Mouse (Mus musculus) cerebellum, adult 18-20 months (tissue): ENCODE results near the gene Olfr183.
"Not testable (repeated sequence)": the region's sequence is repeated elsewhere in the genome, so short reads cannot be mapped to it uniquely, and the experiment has no call there.

Experiments
- DNase-seq, 2 experiments: peaks; one replicate each; pipeline ENCODE4 v3.0.0; 2021

Olfr183 gene

GRCm38 (mm10) chr16:58995057-58995456 lies at the start of gene Olfr183:
Olfr183 (plus strand) TSS chr16:58995357.
- no peak for DNase-seq

GRCm38 (mm10) chr16:59007146-59007545 lies 12.0 kb downstream of the Olfr183 start:
- DNase-seq, result no peak

- DNase-seq, result no peak
Observed at GRCm38 (mm10) chr16:59013357-59014018, 18.3 kb downstream of the Olfr183 start.

GRCm38 (mm10) chr16:59030191-59030590 lies 35.0 kb downstream of the Olfr183 start, which contains the start of gene Olfr186:
Olfr186 (minus strand) TSS chr16:59030291.
- DNase-seq, result no peak

- no peak for DNase-seq
Observed at GRCm38 (mm10) chr16:59039710-59040109, 44.6 kb downstream of the Olfr183 start, which contains the start of gene Olfr187. Olfr187 (minus strand) TSS chr16:59039767.

GRCm38 (mm10) chr16:59045835-59046234 lies 50.7 kb downstream of the Olfr183 start:
- no peak for DNase-seq

GRCm38 (mm10) chr16:59047579-59047978 lies 52.4 kb downstream of the Olfr183 start:
- DNase-seq, result no peak

GRCm38 (mm10) chr16:59048860-59049259 lies 53.7 kb downstream of the Olfr183 start:
- DNase-seq, result no peak

- not testable (repeated sequence) for DNase-seq
Observed at GRCm38 (mm10) chr16:59049286-59049685, 54.1 kb downstream of the Olfr183 start.
